Mouse (Mus musculus) right cerebral cortex, postnatal 10 days (tissue): Measurements from ENCODE around the gene Bcat2.

Source experiments
- DNase-seq, 2 experiments: peaks; one replicate each; pipeline ENCODE4 v3.0.0; 2021; ENCODE audit warnings: low spot score in 2 of 2

Bcat2 gene

GRCm38 (mm10) chr7:45587631-45588592 lies 18.0 kb downstream of the Bcat2 start:
- DNase-seq, result no peak

- DNase-seq, result peak; percentile 97 to 99
Observed at GRCm38 (mm10) chr7:45589173-45589572, 19.2 kb downstream of the Bcat2 start.

- no peak for DNase-seq
Observed at GRCm38 (mm10) chr7:45589898-45590297, 19.9 kb downstream of the Bcat2 start.

GRCm38 (mm10) chr7:45590874-45591273 lies 20.9 kb downstream of the Bcat2 start:
- no peak for DNase-seq

- DNase-seq, result no peak
Observed at GRCm38 (mm10) chr7:45591880-45592279, 21.9 kb downstream of the Bcat2 start.

- DNase-seq, result peak; percentile 77 to 82
Observed at GRCm38 (mm10) chr7:45593118-45593815, 23.3 kb downstream of the Bcat2 start.

DNA sequence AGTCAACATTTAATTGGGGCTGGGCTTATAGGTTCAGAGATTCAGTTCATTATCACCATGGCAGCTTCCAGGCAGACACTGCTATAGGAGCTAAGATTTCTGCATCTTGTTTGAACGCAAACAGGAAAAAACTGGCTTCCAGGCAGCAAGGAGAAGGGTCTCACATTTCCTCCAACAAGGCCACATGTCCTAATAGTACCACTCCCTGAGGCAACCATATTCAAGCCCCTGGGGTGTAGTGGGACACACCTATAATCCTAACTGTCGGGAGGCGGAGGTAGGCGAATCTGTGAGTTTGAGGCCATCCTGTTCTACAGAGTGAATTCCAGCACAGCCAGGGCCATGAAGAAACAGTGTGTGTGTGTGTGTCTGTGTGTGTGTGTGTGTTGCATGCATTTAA lies 25.2 kb downstream of the Bcat2 start:
- DNase-seq, result no peak

GRCm38 (mm10) chr7:45596107-45596506 lies 26.2 kb downstream of the Bcat2 start:
- no peak for DNase-seq

DNA sequence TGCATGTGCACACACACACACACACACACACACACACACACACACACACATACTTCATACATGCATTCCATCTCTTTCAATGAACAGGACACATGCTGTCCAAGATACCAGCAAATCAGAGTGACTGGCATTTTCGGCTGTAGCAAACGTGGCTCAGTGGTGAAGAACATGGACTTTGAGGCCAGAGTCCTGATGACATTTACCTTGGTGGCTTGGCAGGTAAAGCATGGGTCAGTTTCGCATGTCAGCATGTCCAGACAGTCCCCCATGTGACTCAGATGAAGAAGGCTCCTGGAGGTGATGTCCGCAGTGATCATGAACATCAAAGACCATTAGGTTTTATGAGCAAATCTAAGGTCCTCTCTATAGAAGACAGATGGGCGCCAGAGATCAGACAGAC lies 27.1 kb downstream of the Bcat2 start:
- no peak for DNase-seq

DNA sequence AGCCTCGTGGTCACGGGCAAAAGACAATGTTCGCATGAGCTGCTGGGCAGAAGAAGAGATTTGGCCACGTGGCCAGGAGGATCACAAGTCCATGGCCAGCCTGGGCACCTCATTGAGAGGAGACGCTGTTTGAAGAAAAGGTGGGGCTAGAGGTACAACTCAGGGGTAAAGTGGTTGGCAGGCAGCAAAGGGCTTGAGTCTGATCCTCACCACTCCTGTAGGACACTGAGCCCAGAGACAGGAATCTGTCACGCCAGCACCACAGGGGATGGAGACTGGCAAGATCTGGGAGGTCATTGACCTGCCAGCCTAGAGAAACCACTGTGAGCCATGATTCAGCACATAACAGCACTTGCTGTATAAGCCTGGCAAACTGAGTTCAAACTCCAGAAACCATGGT lies 27.6 kb downstream of the Bcat2 start:
- no peak for DNase-seq

GRCm38 (mm10) chr7:45598960-45599879 lies 29.3 kb downstream of the Bcat2 start:
- DNase-seq, result no peak

DNA sequence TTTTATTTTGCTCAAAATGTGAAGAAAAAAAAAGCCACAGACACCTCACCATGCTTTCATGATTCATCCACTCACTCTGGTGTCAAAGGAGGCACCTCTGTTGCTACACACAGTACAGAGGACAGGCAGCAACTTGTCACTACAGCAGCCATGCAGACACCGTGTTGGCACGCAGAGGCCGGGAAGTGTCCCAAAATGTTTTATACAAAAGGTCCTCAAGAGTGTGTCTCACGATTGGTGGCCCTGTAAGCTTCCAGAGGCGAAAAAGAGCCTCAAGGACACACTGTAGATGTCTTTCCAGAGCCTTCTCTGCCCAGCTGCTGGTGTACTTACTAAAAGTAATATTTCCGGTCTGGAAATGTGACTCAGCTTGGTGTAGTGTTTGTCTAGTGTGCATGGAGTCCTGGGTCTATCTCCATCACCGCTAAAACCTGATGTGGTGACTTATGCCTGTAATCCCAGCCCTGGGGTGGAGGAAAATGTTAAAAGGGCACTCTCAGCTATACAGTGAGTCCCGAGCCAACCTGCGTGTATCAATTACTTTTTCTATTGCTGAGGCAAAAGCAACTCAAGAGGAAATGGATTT lies 35.8 kb downstream of the Bcat2 start:
- no peak for DNase-seq

GRCm38 (mm10) chr7:45609511-45609910 lies 39.6 kb downstream of the Bcat2 start:
- no peak for DNase-seq

GRCm38 (mm10) chr7:45616277-45616676 lies 46.3 kb downstream of the Bcat2 start:
- no peak for DNase-seq

- no peak for DNase-seq
Observed at GRCm38 (mm10) chr7:45617042-45617695, 47.2 kb downstream of the Bcat2 start, which contains the start of gene Fut1. Fut1 (plus strand) TSS chr7:45617289.

- DNase-seq, result no peak
Observed at GRCm38 (mm10) chr7:45618316-45618715, 48.4 kb downstream of the Bcat2 start.

DNA sequence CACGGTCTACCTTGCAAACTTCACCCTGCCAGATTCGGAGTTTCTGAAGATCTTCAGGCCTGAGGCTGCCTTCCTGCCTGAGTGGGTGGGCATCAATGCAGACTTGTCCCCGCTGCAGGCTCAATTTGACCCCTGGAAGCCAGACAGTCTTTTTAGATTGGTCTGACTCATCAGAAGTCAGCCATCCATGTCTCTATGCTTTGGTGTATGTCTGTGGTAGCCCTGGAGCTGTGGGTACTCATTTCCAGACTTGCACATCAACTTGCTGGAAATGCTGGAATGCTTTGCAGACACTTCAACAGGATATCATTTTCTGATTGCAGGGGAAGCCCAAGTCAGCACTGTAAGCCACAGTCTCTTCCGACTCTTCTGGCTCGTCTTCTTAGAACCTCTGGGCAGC lies 49.6 kb downstream of the Bcat2 start:
- DNase-seq, result no peak

GRCm38 (mm10) chr7:45621443-45621842 lies 51.5 kb downstream of the Bcat2 start, which contains the start of gene Izumo1:
Izumo1 (plus strand) TSS chr7:45621811.
- no peak for DNase-seq

- no peak for DNase-seq
Observed at GRCm38 (mm10) chr7:45623507-45623906, 53.6 kb downstream of the Bcat2 start.

DNA sequence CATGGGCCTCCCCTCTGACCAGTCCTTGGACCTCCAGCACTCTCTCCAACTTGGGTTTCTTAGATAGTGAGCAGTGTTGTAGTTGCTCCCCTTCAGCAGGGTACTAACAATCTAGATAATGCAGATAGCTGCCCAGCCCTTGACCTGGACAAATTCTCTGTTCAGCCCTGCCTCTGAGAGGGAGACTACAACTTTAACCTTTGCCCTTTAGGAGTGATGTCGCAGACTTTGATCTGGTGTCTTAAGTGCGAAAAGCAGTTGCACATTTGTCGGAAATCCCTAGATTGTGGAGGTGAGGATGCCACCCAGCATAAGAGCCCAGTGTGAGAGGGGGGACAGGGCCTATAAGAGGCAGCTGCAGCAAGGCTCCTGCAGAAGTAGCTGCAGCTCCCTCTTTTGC lies 54.8 kb downstream of the Bcat2 start:
- DNase-seq, result no peak

- DNase-seq, result no peak
Observed at GRCm38 (mm10) chr7:45625481-45625880, 55.5 kb downstream of the Bcat2 start.
